Mouse (Mus musculus) ES-E14 (cell line): ENCODE measurements around the gene Cebpa. TPM values are rescaled to one million over a fixed set of nuclear protein-coding genes. Genes with fewer than 3 reads are reported as not detected.

Experiments
- DNase-seq: peaks from one replicate; pipeline ENCODE4 v3.0.0-alpha.2; 2013; ENCODE audit warnings: low read depth, low spot score
- H3K27ac ChIP-seq: 2 replicates; pipeline ENCODE4 v1.5.1; 2012; ENCODE audit warnings: low read depth, mild to moderate bottlenecking, low read length, moderate library complexity, mixed read lengths; ENCODE audit not compliant: poor library complexity, insufficient read depth, severe bottlenecking
- H3K36me3 ChIP-seq: 2 replicates; pipeline ENCODE4 v1.6.1; 2012; ENCODE audit warnings: mild to moderate bottlenecking, low read length, moderate library complexity, mixed read lengths; ENCODE audit not compliant: control insufficient read depth, poor library complexity, insufficient read depth, severe bottlenecking
- H3K4me1 ChIP-seq, 2 experiments: fragments of 150-350 bp in 1 of 2; sonication (generic) in 1 of 2; 2 replicates each; pipeline ENCODE4 v1.6.1; 2012; ENCODE audit warnings: low read length in 2 of 2, mild to moderate bottlenecking in 1 of 2, mixed read lengths in 1 of 2; ENCODE audit not compliant: control insufficient read depth in 2 of 2, insufficient read depth in 2 of 2, poor library complexity in 1 of 2
- H3K4me3 ChIP-seq, 2 experiments: fragments of 150-350 bp in 1 of 2; sonication (generic) in 1 of 2; 2 replicates each; pipeline ENCODE4 v1.5.1; 2012; ENCODE audit warnings: low read length in 2 of 2, low read depth in 1 of 2, mild to moderate bottlenecking in 1 of 2, mixed read lengths in 1 of 2; ENCODE audit not compliant: insufficient read depth in 1 of 2, poor library complexity in 1 of 2, severe bottlenecking in 1 of 2
- H3K9ac ChIP-seq: 2 replicates; pipeline ENCODE4 v1.6.1; 2012; ENCODE audit warnings: low read depth, mild to moderate bottlenecking, low read length, mixed read lengths; ENCODE audit not compliant: poor library complexity, insufficient read depth, severe bottlenecking
- H3K9me3 ChIP-seq: fragments of 150-350 bp; sonication (generic); 2 replicates; pipeline ENCODE4 v1.6.1; 2012; ENCODE audit warnings: low read depth, mild to moderate bottlenecking, low read length; ENCODE audit not compliant: control insufficient read depth, insufficient read depth
- CHD2 ChIP-seq: IDR thresholded peaks from 2 replicates; pipeline ENCODE4 v1.6.1; 2014; ENCODE audit warnings: mild to moderate bottlenecking, low read depth, low read length, inconsistent platforms
- HCFC1 ChIP-seq: IDR thresholded peaks from 2 replicates; pipeline ENCODE4 v1.6.1; 2012; ENCODE audit warnings: low read length, inconsistent platforms, borderline replicate concordance; ENCODE audit not compliant: insufficient read depth
- MAFK ChIP-seq: IDR thresholded peaks from 2 replicates; pipeline ENCODE4 v1.6.1; 2014; ENCODE audit warnings: mild to moderate bottlenecking, low read depth, low read length, inconsistent platforms; ENCODE audit not compliant: insufficient read depth
- ZC3H11A ChIP-seq: IDR thresholded peaks from 2 replicates; pipeline ENCODE4 v1.6.1; 2012; ENCODE audit warnings: low read depth, mild to moderate bottlenecking, inconsistent platforms, low read length, borderline replicate concordance
- ZNF384 ChIP-seq: IDR thresholded peaks from 2 replicates; pipeline ENCODE4 v1.6.1; 2012; ENCODE audit warnings: low read depth, low read length, inconsistent platforms
- in situ Hi-C, 2 experiments: fragments of 600-800 bp; cut with MboI; formaldehyde crosslinking; loops; one replicate each; pipeline ENCODE4 v1.15.1; 2025; ENCODE audit warnings: low sequenced_read_pairs in 2 of 2, inconsistent platforms in 1 of 2; ENCODE audit not compliant: unreplicated experiment in 2 of 2
- total RNA-seq: library from RNA; depleted of rRNA; stranded (reverse); fragments of 300-350 nt; gene quantifications from 2 replicates; pipeline ENCODE4 v1.2.3, GENCODE M21; 2012

Gene Cebpa
- total RNA-seq, 1 experiment = 2.5 TPM

DNA sequence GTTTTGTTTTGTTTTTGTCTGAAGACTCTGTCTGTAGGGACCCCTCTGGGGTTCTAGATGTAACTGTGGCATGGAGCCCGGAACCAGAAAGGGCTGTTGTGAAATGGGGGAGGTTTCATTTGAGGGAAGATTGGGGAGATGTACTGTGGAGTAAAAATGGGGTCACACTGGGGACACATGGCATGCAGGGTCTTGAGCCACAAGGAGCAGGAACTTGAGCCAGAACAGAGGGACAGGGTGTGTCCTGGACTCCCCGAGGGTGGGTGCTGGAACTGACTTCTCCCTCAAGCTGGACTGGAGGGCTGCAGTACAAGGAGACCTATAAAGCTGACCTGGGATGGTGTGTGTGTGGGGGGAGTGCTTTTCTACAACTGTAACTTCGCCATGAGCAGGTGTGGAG, 38.4 kb downstream of the Cebpa start:
- Histone ChIP-seq H3K4me3 (no peak overlapping the region), H3K9me3 (no peaks in the 10 kb centered on the region)
- in situ Hi-C loops = loop anchor here in 1 of 2 experiments (25.0 kb wide), 1 partner anchor 320 kb away; no protein-coding TSS in a partner anchor

DNA sequence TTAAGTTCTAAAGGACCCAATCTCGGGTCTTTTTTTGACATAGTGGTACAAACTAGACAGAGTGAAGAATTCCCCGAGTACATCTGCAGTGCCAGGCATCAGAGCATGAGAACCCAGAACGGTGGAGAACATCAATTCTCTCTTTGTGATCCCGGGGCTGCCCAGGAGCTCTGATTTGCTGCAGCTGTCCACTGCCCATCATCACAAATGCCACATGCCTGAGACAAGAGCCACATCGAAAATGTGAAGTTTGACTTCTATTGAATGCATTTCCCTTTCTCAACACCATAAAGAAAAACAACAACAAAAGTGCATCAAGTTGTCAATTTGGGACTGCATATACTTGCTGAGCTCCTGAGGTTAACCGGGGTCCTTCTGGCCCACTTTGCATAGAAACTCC, 43.4 kb downstream of the Cebpa start:
- in situ Hi-C loops = loop anchor here in 1 of 2 experiments (25.0 kb wide), 1 partner anchor 325 kb away; no protein-coding TSS in a partner anchor
- H3K4me3 ChIP-seq = no peak overlapping the region
- TF ChIP-seq ZNF384 = no peak
- TF ChIP-seq HCFC1 = no peak
- TF ChIP-seq CHD2 = no peak
- H3K4me1 ChIP-seq = no peaks in the 10 kb centered on the region
- no peak for DNase-seq
- no peaks in the 10 kb centered on the region for H3K36me3 ChIP-seq
- H3K9ac ChIP-seq = no peak overlapping the region
- no peak overlapping the region for H3K27ac ChIP-seq
- no peaks in the 10 kb centered on the region for H3K9me3 ChIP-seq

More for the DNA sequence above, 38.4 kb downstream of the Cebpa start:
- H3K4me1 ChIP-seq = no peaks in the 10 kb centered on the region; a peak in 1 of 4 replicates
- no peaks in the 10 kb centered on the region for H3K36me3 ChIP-seq
- no peak for DNase-seq
- H3K27ac ChIP-seq = no peak overlapping the region
- H3K9ac ChIP-seq = no peak overlapping the region
- TF ChIP-seq MAFK (no peak), ZC3H11A (no peak), CHD2 (no peak), HCFC1 (no peak), ZNF384 (no peak)

DNA sequence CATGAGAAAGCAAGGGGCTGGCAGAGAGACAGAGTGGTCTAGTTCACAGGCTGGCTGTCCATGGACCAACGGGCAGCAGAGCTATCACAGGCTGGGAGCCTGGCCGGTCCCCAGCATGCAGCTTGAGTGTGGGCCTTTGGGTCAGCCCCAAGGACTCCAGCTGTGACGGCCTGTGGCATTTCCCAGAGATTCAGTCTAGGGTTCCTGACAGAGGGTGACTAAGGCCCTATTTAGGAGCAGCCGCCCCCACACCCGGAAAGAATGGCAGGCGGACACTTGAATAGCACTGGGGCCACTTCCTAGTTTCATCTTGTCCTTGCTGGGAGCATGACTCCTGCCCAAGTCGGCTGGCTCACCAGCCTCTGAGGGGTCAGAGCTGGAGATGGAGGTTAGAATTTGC, 44.5 kb downstream of the Cebpa start:
- Histone ChIP-seq H3K36me3 (no peaks in the 10 kb centered on the region), H3K9ac (no peak overlapping the region), H3K9me3 (no peaks in the 10 kb centered on the region), H3K4me3 (no peak overlapping the region), H3K27ac (no peak overlapping the region), H3K4me1 (no peaks in the 10 kb centered on the region)
- no peak for DNase-seq
- TF ChIP-seq ZC3H11A (no peak), HCFC1 (no peak), CHD2 (no peak), MAFK (no peak), ZNF384 (no peak)
- in situ Hi-C loops = loop anchor here in 1 of 2 experiments (25.0 kb wide), 1 partner anchor 326 kb away; no protein-coding TSS in a partner anchor

DNA sequence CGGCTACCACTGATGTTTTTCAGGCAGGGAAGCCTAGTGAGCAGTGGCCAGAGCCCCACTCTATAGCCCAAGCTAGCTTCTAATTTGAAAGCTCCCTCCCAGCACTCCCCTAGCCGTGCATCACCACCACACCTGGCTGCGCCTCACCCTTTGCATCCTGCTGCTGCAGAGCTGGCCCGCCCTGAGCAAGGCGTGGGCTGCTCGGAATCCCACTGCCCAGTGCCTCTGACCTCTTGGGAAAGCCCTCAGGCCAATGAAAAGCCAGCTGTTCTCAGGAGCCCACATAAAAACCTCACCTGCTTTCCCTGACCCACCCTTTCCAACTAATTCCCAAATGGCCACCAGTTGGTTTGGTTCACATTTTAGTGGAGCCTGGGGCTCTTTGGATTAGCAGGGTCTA, 45.0 kb downstream of the Cebpa start:
- no peak overlapping the region for H3K9ac ChIP-seq
- no peak overlapping the region for H3K27ac ChIP-seq
- in situ Hi-C loops = loop anchor here in 1 of 2 experiments (25.0 kb wide), 1 partner anchor 327 kb away; no protein-coding TSS in a partner anchor
- DNase-seq = no peak
- no peaks in the 10 kb centered on the region for H3K9me3 ChIP-seq
- TF ChIP-seq ZNF384 (no peak), HCFC1 (no peak), CHD2 (no peak)
- H3K4me3 ChIP-seq = no peak overlapping the region
- H3K4me1 ChIP-seq = no peaks in the 10 kb centered on the region
- H3K36me3 ChIP-seq = no peaks in the 10 kb centered on the region

DNA sequence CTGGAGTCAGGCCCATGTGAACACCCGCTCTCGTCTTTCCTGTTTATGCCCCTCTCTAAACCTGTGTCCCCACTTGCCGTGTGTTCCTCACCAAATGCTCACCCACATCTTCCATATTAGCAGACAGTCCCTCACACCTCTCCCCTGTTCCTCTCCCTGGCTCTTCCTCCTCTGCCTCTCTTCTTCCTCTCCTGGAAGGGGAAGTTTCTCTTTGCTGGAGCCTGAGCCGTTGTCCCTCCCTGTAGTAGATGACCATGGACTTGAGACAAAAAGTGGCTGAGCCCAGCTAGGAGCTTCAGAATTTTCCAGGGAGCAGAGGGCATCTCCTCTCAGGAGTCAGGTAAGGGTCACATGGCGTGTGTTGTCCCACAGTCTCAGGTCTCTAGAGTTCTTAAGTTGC, 47.9 kb downstream of the Cebpa start:
- Histone ChIP-seq H3K4me3 (no peak overlapping the region), H3K9me3 (no peaks in the 10 kb centered on the region), H3K9ac (no peak overlapping the region), H3K36me3 (no peaks in the 10 kb centered on the region), H3K4me1 (no peaks in the 10 kb centered on the region), H3K27ac (no peak overlapping the region)
- TF ChIP-seq ZNF384 = no peak
- no peak for TF ChIP-seq MAFK
- no peak for TF ChIP-seq CHD2
- TF ChIP-seq ZC3H11A = no peak
- no peak for TF ChIP-seq HCFC1
- in situ Hi-C loops = loop anchor here in 1 of 2 experiments (25.0 kb wide), 1 partner anchor 330 kb away; no protein-coding TSS in a partner anchor
- DNase-seq = no peak
